Mouse (Mus musculus) embryonic facial prominence, embryonic 14.5 days (tissue): ENCODE results near the gene Ufsp1. TPM values are rescaled to one million over a fixed set of nuclear protein-coding genes. Genes with fewer than 3 reads are reported as not detected.
"Not testable (repeated sequence)": the region's sequence is repeated elsewhere in the genome, so short reads cannot be mapped to it uniquely, and the experiment has no call there.

Experiments
- ATAC-seq: fragments of 200-750 bp; cut with Nextera tagmentation; 2 replicates; pipeline ENCODE4 v1.8.0; 2017; ENCODE audit warnings: low read depth, moderate number of reproducible peaks, moderate TSS enrichment
- DNase-seq: peaks from one replicate; pipeline ENCODE4 v3.0.0-alpha.2; 2015; ENCODE audit warnings: low spot score
- H3K27ac ChIP-seq: fragments of 300-500 bp; sonication (generic); replicated peaks from 2 replicates; pipeline ENCODE4 v1.5.1; 2014; ENCODE audit warnings: low read depth, mild to moderate bottlenecking, low read length, moderate library complexity
- H3K27me3 ChIP-seq: fragments of 300-500 bp; sonication (generic); replicated peaks from 2 replicates; pipeline ENCODE4 v1.6.1; 2014; ENCODE audit warnings: low read length; ENCODE audit not compliant: control insufficient read depth, insufficient read depth
- H3K36me3 ChIP-seq: fragments of 300-500 bp; sonication (generic); 2 replicates; pipeline ENCODE4 v1.6.1; 2014; ENCODE audit warnings: low read length, mixed read lengths; ENCODE audit not compliant: control insufficient read depth, insufficient read depth
- H3K4me1 ChIP-seq: fragments of 300-500 bp; sonication (generic); 2 replicates; pipeline ENCODE4 v1.6.1; 2014; ENCODE audit warnings: antibody characterized with exemption, low read length; ENCODE audit not compliant: control insufficient read depth, insufficient read depth
- H3K4me2 ChIP-seq: fragments of 300-500 bp; sonication (generic); 2 replicates; pipeline ENCODE4 v1.6.1; 2014; ENCODE audit warnings: low read depth, mild to moderate bottlenecking, low read length, moderate library complexity, mixed read lengths
- H3K4me3 ChIP-seq: fragments of 300-500 bp; sonication (generic); 2 replicates; pipeline ENCODE4 v1.5.1; 2014; ENCODE audit warnings: low read depth, mild to moderate bottlenecking, low read length
- H3K9ac ChIP-seq: fragments of 300-500 bp; sonication (generic); 2 replicates; pipeline ENCODE4 v1.6.1; 2014; ENCODE audit warnings: low read depth, mild to moderate bottlenecking, low read length, moderate library complexity, mixed read lengths
- H3K9me3 ChIP-seq: fragments of 300-500 bp; sonication (generic); 2 replicates; pipeline ENCODE4 v1.6.1; 2016; ENCODE audit warnings: low read length; ENCODE audit not compliant: control insufficient read depth
- WGBS: fragments of 180-500 bp; shearing (Covaris S2); extraction: QIAGEN DNeasy Blood & Tissue Kit; methylation state at CpG from one replicate; pipeline ENCODE4 v1.1.7; 2014; 5-methylcytosine and 5-hydroxymethylcytosine counted together
- polyA plus RNA-seq: library from polyadenylated mRNA; unstranded; fragments of >200 nt; fragmentation: Nextera tagmentation; extraction: Ambion mirVana; gene quantifications from 2 replicates; pipeline ENCODE4 v1.2.1, GENCODE M21; 2014

Gene Ufsp1
- polyA plus RNA-seq = 11.1 and 12.3 TPM in 2 replicates

GRCm38 (mm10) chr5:137293839-137294743 lies at the start of gene Ufsp1:
Gene Ufsp1, plus strand, starts transcription at chr5:137294629.
- peak within 1 kb of the TSS; percentile 83 for H3K9ac ChIP-seq
- peak within 1 kb of the TSS; percentile 89 for H3K27ac ChIP-seq
- ATAC-seq (peak; percentile 96), DNase-seq (peak; percentile 98)
- under 1% methylated on average over 51 of the region's 52 CpGs for WGBS
- no peaks in the 10 kb centered on the region for H3K9me3 ChIP-seq
- H3K4me3 ChIP-seq = peak within 1 kb of the TSS; percentile 64
- H3K4me2 ChIP-seq = peak within 1 kb of the TSS; percentile 100
- H3K4me1 ChIP-seq = peaks cover 10% of the 10 kb centered on the region
- peaks cover 34% of the 10 kb centered on the region for H3K27me3 ChIP-seq
- peaks cover 42% of the 10 kb centered on the region for H3K36me3 ChIP-seq

- Histone ChIP-seq H3K9ac (no peak overlapping the region), H3K36me3 (no peaks in the 10 kb centered on the region), H3K9me3 (no peaks in the 10 kb centered on the region), H3K27me3 (no peaks in the 10 kb centered on the region), H3K4me3 (no peak overlapping the region), H3K4me1 (no peaks in the 10 kb centered on the region), H3K27ac (no peak overlapping the region), H3K4me2 (no peak overlapping the region)
- 83% methylated on average over 14 of the region's 14 CpGs for WGBS
- no peak for DNase-seq
- no peak for ATAC-seq
These were observed 30.3 kb upstream of the Ufsp1 start for GRCm38 (mm10) chr5:137263897-137264720.

- no peak overlapping the region for H3K4me3 ChIP-seq
- no peak overlapping the region for H3K9ac ChIP-seq
- H3K4me2 ChIP-seq = no peak overlapping the region
- no peaks in the 10 kb centered on the region for H3K36me3 ChIP-seq
- no peak for ATAC-seq
- no peaks in the 10 kb centered on the region for H3K9me3 ChIP-seq
- DNase-seq = no peak
- no peak overlapping the region for H3K27ac ChIP-seq
- no peaks in the 10 kb centered on the region for H3K27me3 ChIP-seq
- 84% methylated on average over 11 of the region's 11 CpGs for WGBS
- no peaks in the 10 kb centered on the region for H3K4me1 ChIP-seq
These were observed 29.6 kb upstream of the Ufsp1 start for GRCm38 (mm10) chr5:137264787-137265186.

GRCm38 (mm10) chr5:137268131-137268910 lies 26.1 kb upstream of the Ufsp1 start:
- H3K27me3 ChIP-seq = no peaks in the 10 kb centered on the region
- no peak overlapping the region for H3K4me3 ChIP-seq
- H3K4me1 ChIP-seq = no peaks in the 10 kb centered on the region
- DNase-seq (no peak), ATAC-seq (peak; percentile 44; the same call in 1 of the 2 replicates)
- peak overlapping the region; percentile 34 for H3K4me2 ChIP-seq
- H3K36me3 ChIP-seq = no peaks in the 10 kb centered on the region
- WGBS = 12% methylated on average over 11 of the region's 18 CpGs
- peaks cover 5% of the 10 kb centered on the region; the same call in 1 of the 2 replicates for H3K9me3 ChIP-seq
- no peak overlapping the region for H3K27ac ChIP-seq
- H3K9ac ChIP-seq = peak overlapping the region; percentile 45; the same call in 1 of the 2 replicates

GRCm38 (mm10) chr5:137277360-137278342 lies 16.8 kb upstream of the Ufsp1 start:
- peak; percentile 47 for DNase-seq
- peak; percentile 74 for ATAC-seq

GRCm38 (mm10) chr5:137284411-137284810 lies 10.0 kb upstream of the Ufsp1 start:
- H3K9ac ChIP-seq, H3K27ac ChIP-seq, H3K4me3 ChIP-seq, H3K9me3 ChIP-seq, H3K4me2 ChIP-seq, H3K36me3 ChIP-seq, ATAC-seq, DNase-seq: not testable (repeated sequence)
- WGBS = 81% methylated on average over 6 of the region's 6 CpGs
- Histone ChIP-seq H3K4me1 (peaks cover 19% of the 10 kb centered on the region), H3K27me3 (peaks cover 23% of the 10 kb centered on the region)

More at GRCm38 (mm10) chr5:137277360-137278342, 16.8 kb upstream of the Ufsp1 start:
- Histone ChIP-seq H3K4me1 (no peaks in the 10 kb centered on the region), H3K4me3 (no peak overlapping the region), H3K27me3 (no peaks in the 10 kb centered on the region), H3K9ac (no peak overlapping the region), H3K36me3 (no peaks in the 10 kb centered on the region), H3K9me3 (peaks cover 10% of the 10 kb centered on the region; the same call in 1 of the 2 replicates), H3K27ac (no peak overlapping the region), H3K4me2 (no peak overlapping the region)
- WGBS = 57% methylated on average over 18 of the region's 18 CpGs

GRCm38 (mm10) chr5:137285045-137285444 lies 9.4 kb upstream of the Ufsp1 start:
- H3K4me3 ChIP-seq = no peak overlapping the region
- H3K4me1 ChIP-seq = peaks cover 19% of the 10 kb centered on the region
- 64% methylated on average over 5 of the region's 5 CpGs for WGBS
- no peak overlapping the region for H3K4me2 ChIP-seq
- no peak overlapping the region for H3K27ac ChIP-seq
- no peaks in the 10 kb centered on the region for H3K36me3 ChIP-seq
- H3K9me3 ChIP-seq = no peaks in the 10 kb centered on the region; the same call in 1 of the 2 replicates
- ATAC-seq (no peak), DNase-seq (no peak)
- H3K9ac ChIP-seq = no peak overlapping the region
- peaks cover 30% of the 10 kb centered on the region for H3K27me3 ChIP-seq
